Mouse (Mus musculus) cerebellum, adult 2 months (tissue): Measurements from ENCODE around the gene Numb. TPM values are rescaled to one million over a fixed set of nuclear protein-coding genes. Genes with fewer than 3 reads are reported as not detected.

Experiments used
- DNase-seq, 2 experiments: peaks; one replicate each; pipeline ENCODE4 v3.0.0; 2021
- H3K27ac ChIP-seq: fragments of 200-500 bp; 2 replicates; pipeline ENCODE4 v1.5.1; 2012; ENCODE audit warnings: low read length, control low read depth, inconsistent platforms; ENCODE audit not compliant: insufficient read depth
- H3K27me3 ChIP-seq: fragments of 200-500 bp; 2 replicates; pipeline ENCODE4 v1.6.1; 2012; ENCODE audit warnings: inconsistent platforms, mild to moderate bottlenecking, low read length, moderate library complexity; ENCODE audit not compliant: control insufficient read depth, insufficient read depth
- H3K4me1 ChIP-seq: fragments of 200-500 bp; 2 replicates; pipeline ENCODE4 v1.6.1; 2011; ENCODE audit warnings: low read length; ENCODE audit not compliant: control insufficient read depth, insufficient read depth
- H3K4me3 ChIP-seq: fragments of 200-500 bp; replicated peaks from 2 replicates; pipeline ENCODE3; 2011; ENCODE audit warnings: mild to moderate bottlenecking, low read depth, low read length, control low read depth; ENCODE audit not compliant: insufficient read depth
- CTCF ChIP-seq: fragments of 200-500 bp; IDR thresholded peaks from 2 replicates; pipeline ENCODE4 v1.5.1; 2011; ENCODE audit warnings: low read depth, mild to moderate bottlenecking, control low read depth, low read length, moderate library complexity, borderline replicate concordance; ENCODE audit not compliant: insufficient read depth
- POLR2A ChIP-seq: fragments of 200-500 bp; IDR thresholded peaks from 2 replicates; pipeline ENCODE4 v1.6.1; 2011; ENCODE audit warnings: low read length, control low read depth, borderline replicate concordance; ENCODE audit not compliant: insufficient read depth
- whole genome bisulfite sequencing: fragments of 180-500 bp; shearing (Covaris S2); methylation state at CpG from one replicate; pipeline ENCODE4 v1.1.7; 2018; 5-methylcytosine and 5-hydroxymethylcytosine counted together
- polyA plus RNA-seq: library from polyadenylated mRNA; depleted of rRNA; stranded (reverse); fragments of >200 nt; gene quantifications from 2 replicates; pipeline ENCODE4 v1.2.3, GENCODE M21; 2012; rRNA removed

The Numb gene
- polyA plus RNA-seq, 1 experiment, result 54.5 TPM

DNA sequence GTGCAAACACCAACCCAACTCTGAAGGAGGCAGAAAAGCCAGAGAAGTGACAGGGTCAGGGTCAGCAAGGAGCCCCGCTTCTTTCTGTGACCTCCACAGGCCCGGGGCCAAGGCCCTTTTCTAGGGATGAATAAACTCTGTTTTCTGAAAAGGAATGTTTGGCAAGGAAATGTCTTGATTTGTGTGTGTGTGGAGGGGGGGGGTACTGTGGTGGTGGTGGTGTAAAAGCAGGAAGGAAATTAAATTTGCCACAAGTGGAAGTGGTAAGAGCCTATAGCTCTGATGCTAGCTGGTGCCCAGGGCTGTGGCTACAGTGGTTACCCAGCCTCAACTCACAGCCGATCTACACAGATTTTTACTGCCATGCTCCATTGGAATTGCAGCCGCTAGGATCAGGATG, 159.0 kb downstream of the Numb start:
- H3K27me3 ChIP-seq, result no peaks in the 10 kb centered on the region

DNA sequence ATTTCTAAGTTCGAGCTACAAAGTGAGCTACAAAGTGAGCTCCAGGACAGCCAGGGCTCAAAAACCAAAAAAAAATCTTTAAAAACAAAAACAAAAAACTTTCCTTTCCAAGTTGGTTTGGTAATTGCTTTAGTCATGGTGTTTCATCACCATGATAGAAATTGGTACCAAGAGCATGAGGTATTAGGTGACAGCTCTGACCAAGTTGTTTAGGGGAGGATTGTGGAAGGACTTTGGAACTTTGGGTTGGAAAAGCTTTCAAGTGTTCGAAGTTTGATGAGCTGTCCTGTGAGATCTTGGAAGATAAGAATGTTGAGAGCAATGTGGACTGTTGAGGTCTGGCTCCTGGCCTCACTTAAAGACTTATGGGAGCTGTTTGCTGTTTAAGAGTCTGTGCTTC, 161.5 kb downstream of the Numb start:
- H3K4me1 ChIP-seq, result peaks cover 3% of the 10 kb centered on the region; the same call in 1 of the 2 replicates
- no peak for DNase-seq
- no peak overlapping the region for H3K27ac ChIP-seq
- 92% methylated on average over 2 of the region's 2 CpGs for WGBS
- TF ChIP-seq CTCF (no peak), POLR2A (no peak)
- H3K27me3 ChIP-seq, result no peaks in the 10 kb centered on the region
- H3K4me3 ChIP-seq, result no peak overlapping the region

More for the DNA sequence above, 159.0 kb downstream of the Numb start:
- Histone ChIP-seq H3K27ac (no peak overlapping the region), H3K4me1 (peaks cover 3% of the 10 kb centered on the region; the same call in 1 of the 2 replicates), H3K4me3 (no peak overlapping the region)
- TF ChIP-seq CTCF, result no peak
- TF ChIP-seq POLR2A, result no peak
- DNase-seq, result no peak
- 68% methylated on average over 4 of the region's 4 CpGs for WGBS

DNA sequence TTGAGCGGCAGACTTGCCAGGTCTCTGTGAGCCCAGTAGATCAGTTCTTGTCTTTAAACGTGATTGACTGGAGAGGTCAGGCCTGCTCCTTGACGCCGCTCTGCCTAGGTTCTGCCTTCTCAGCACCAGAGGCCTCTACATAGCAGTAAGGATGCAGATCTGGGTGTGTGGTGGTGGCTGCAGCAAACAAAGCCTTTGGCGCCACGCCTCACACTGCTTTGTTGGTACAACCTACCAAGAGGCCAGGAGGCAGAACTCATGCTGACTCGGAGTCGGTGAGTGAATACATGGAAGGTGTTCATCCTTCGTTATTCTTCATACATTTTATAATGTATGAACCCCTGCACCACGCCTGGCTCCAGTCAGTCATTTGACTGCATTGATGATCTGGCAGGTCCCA, 163.0 kb downstream of the Numb start:
- DNase-seq, result no peak
- H3K27me3 ChIP-seq, result no peaks in the 10 kb centered on the region
- H3K4me1 ChIP-seq, result peaks cover 3% of the 10 kb centered on the region; the same call in 1 of the 2 replicates
- no peak for TF ChIP-seq POLR2A
- TF ChIP-seq CTCF, result no peak
- 76% methylated on average over 10 of the region's 10 CpGs for WGBS
- no peak overlapping the region for H3K4me3 ChIP-seq
- H3K27ac ChIP-seq, result no peak overlapping the region

DNA sequence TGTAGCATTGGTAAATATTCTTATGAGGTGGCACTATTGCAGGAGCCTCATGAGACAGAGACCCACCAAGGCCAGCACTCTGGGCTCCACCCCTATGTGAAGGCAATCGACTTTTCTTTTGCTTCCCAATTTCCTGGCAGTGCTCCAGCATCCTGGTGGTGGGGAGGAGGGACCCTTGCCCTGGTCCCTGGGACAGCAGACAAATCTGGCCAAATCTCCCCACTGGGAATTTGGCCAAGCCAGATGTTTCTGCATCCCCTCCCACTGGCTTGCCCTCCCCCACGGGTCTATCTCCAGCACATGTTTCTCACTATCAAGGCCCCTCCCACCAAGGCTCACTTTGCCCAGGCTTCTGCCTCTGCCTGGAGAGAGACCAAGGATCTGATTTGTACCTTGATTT, 169.2 kb downstream of the Numb start:
- WGBS, result 6% methylated on average over 2 of the region's 2 CpGs
- no peak overlapping the region for H3K27ac ChIP-seq
- H3K4me1 ChIP-seq, result no peaks in the 10 kb centered on the region
- H3K27me3 ChIP-seq, result no peaks in the 10 kb centered on the region
- DNase-seq, result no peak
- H3K4me3 ChIP-seq, result no peak overlapping the region
- no peak for TF ChIP-seq POLR2A
- TF ChIP-seq CTCF, result no peak

DNA sequence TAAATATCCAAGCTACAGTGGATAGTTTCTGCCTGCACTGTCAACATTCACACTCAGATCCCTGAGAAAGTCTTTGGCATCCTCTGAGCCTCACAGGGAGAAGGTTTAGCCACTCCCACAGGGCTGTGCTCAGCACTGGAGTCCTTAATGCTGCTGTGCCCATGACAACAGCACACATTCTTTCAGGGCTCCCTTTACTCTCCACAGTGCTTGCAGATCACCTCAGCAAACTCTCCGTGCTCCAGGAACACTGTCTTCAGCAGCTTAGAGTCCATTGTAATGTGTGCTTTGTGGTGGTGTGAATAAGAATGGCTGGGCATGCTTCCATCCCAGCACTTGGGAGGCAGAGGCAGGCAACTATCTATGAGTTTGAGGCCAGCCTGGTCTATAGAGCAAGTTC, 172.5 kb downstream of the Numb start:
- WGBS, result 43% methylated on average over 1 of the region's 1 CpGs

More for the DNA sequence above, 172.5 kb downstream of the Numb start:
- no peak overlapping the region for H3K4me3 ChIP-seq
- no peak for TF ChIP-seq POLR2A
- no peak for TF ChIP-seq CTCF
- H3K27me3 ChIP-seq, result no peaks in the 10 kb centered on the region
- no peak for DNase-seq
- H3K27ac ChIP-seq, result no peak overlapping the region
- H3K4me1 ChIP-seq, result no peaks in the 10 kb centered on the region

Other genes with a start within 250 kb of the Numb start
- gene Psen1, start 233.8 kb downstream of the Numb start, polyA plus RNA-seq, result 45.5 and 46.6 TPM in 2 replicates
- gene Papln, start 158.3 kb downstream of the Numb start, polyA plus RNA-seq, result 0.95 and 0.97 TPM in 2 replicates
- gene Riox1, start 28.7 kb upstream of the Numb start, polyA plus RNA-seq, result 8.9 and 9.6 TPM in 2 replicates
- 0.03 and 0.05 TPM in 2 replicates for gene Heatr4, start 62.9 kb upstream of the Numb start, polyA plus RNA-seq
- gene Acot2, start 65.9 kb upstream of the Numb start, polyA plus RNA-seq, result 6.4 and 6.8 TPM in 2 replicates
- gene Acot1, start 87.6 kb upstream of the Numb start, polyA plus RNA-seq, result 18.2 and 19.3 TPM in 2 replicates
- 0.24 and 0.43 TPM in 2 replicates for gene Acot4, start 116.4 kb upstream of the Numb start, polyA plus RNA-seq
- gene Gm49366, start 117.0 kb upstream of the Numb start, polyA plus RNA-seq, result not detected in 2 replicates
- gene Acot3, start 130.2 kb upstream of the Numb start, polyA plus RNA-seq, result 0.61 and 0.62 TPM in 2 replicates
- 1.1 and 1.3 TPM in 2 replicates for gene Acot5, start 147.4 kb upstream of the Numb start, polyA plus RNA-seq
- 5.5 and 6.6 TPM in 2 replicates for gene Acot6, start 178.7 kb upstream of the Numb start, polyA plus RNA-seq
- 22.6 and 23.8 TPM in 2 replicates for gene Dnal1, start 192.4 kb upstream of the Numb start, polyA plus RNA-seq
- gene Pnma1, start 226.6 kb upstream of the Numb start, polyA plus RNA-seq, result 0.68 and 0.84 TPM in 2 replicates